Mouse (Mus musculus): ENCODE measurements around the gene Slc2a9. TPM values are rescaled to one million over a fixed set of nuclear protein-coding genes. Genes with fewer than 3 reads are reported as not detected.

The Slc2a9 gene
- polyA plus RNA-seq, 1 experiment = not detected

- no peak overlapping the region for H3K4me3 ChIP-seq (ENCODE audit: low read depth, low read length)
- peaks cover 8% of the 10 kb centered on the region for H3K9me3 ChIP-seq (replicated peaks; ENCODE audit: control insufficient read depth, insufficient read depth, low read length, poor library complexity, severe bottlenecking)
- no peak overlapping the region for H3K9ac ChIP-seq (ENCODE audit: low read depth, poor library complexity, severe bottlenecking)
- no peaks in the 10 kb centered on the region for H3K36me3 ChIP-seq (ENCODE audit: control insufficient read depth, insufficient read depth, low read length, poor library complexity, severe bottlenecking)
- TF ChIP-seq CTCF (IDR thresholded peaks at IDR 0.05; ENCODE audit: low read depth, low read length) = no peak
- H3K27ac ChIP-seq (ENCODE audit: insufficient read depth, low read length) = no peak overlapping the region
- peaks cover 2% of the 10 kb centered on the region for H3K4me1 ChIP-seq (ENCODE audit: control insufficient read depth, insufficient read depth, low read length)
- no peaks in the 10 kb centered on the region for H3K27me3 ChIP-seq (ENCODE audit: control insufficient read depth, insufficient read depth, low read length, poor library complexity, severe bottlenecking)
Observed at GRCm38 (mm10) chr5:38476861-38477565, 25.9 kb downstream of the Slc2a9 start.

- no peaks in the 10 kb centered on the region for H3K4me1 ChIP-seq (ENCODE audit: control insufficient read depth, insufficient read depth, low read length)
- no peak overlapping the region for H3K27ac ChIP-seq (ENCODE audit: insufficient read depth, low read length)
- H3K4me3 ChIP-seq (ENCODE audit: low read depth, low read length) = no peak overlapping the region
- no peak overlapping the region for H3K9ac ChIP-seq (ENCODE audit: low read depth, poor library complexity, severe bottlenecking)
- no peak for TF ChIP-seq EP300 (IDR thresholded peaks at IDR 0.05; ENCODE audit: insufficient read depth, low read depth, low read length)
- peaks cover 2% of the 10 kb centered on the region for H3K9me3 ChIP-seq (replicated peaks; ENCODE audit: control insufficient read depth, insufficient read depth, low read length, poor library complexity, severe bottlenecking)
- no peaks in the 10 kb centered on the region for H3K36me3 ChIP-seq (ENCODE audit: control insufficient read depth, insufficient read depth, low read length, poor library complexity, severe bottlenecking)
- H3K27me3 ChIP-seq (ENCODE audit: control insufficient read depth, insufficient read depth, low read length, poor library complexity, severe bottlenecking) = no peaks in the 10 kb centered on the region
Observed at GRCm38 (mm10) chr5:38470881-38471280, 32.1 kb downstream of the Slc2a9 start.

GRCm38 (mm10) chr5:38469891-38470578 lies 32.9 kb downstream of the Slc2a9 start:
- H3K36me3 ChIP-seq (ENCODE audit: control insufficient read depth, insufficient read depth, low read length, poor library complexity, severe bottlenecking) = no peaks in the 10 kb centered on the region
- no peaks in the 10 kb centered on the region for H3K27me3 ChIP-seq (ENCODE audit: control insufficient read depth, insufficient read depth, low read length, poor library complexity, severe bottlenecking)
- no peak overlapping the region for H3K9ac ChIP-seq (ENCODE audit: low read depth, poor library complexity, severe bottlenecking)
- H3K4me1 ChIP-seq (ENCODE audit: control insufficient read depth, insufficient read depth, low read length) = no peaks in the 10 kb centered on the region
- H3K4me3 ChIP-seq (ENCODE audit: low read depth, low read length) = no peak overlapping the region
- TF ChIP-seq CTCF (IDR thresholded peaks at IDR 0.05; ENCODE audit: low read depth, low read length) (peak; percentile 83), POLR2A (IDR thresholded peaks at IDR 0.05; ENCODE audit: insufficient read depth, low read length) (no peak)
- H3K9me3 ChIP-seq (replicated peaks; ENCODE audit: control insufficient read depth, insufficient read depth, low read length, poor library complexity, severe bottlenecking) = no peaks in the 10 kb centered on the region
- no peak overlapping the region for H3K27ac ChIP-seq (ENCODE audit: insufficient read depth, low read length)

DNA sequence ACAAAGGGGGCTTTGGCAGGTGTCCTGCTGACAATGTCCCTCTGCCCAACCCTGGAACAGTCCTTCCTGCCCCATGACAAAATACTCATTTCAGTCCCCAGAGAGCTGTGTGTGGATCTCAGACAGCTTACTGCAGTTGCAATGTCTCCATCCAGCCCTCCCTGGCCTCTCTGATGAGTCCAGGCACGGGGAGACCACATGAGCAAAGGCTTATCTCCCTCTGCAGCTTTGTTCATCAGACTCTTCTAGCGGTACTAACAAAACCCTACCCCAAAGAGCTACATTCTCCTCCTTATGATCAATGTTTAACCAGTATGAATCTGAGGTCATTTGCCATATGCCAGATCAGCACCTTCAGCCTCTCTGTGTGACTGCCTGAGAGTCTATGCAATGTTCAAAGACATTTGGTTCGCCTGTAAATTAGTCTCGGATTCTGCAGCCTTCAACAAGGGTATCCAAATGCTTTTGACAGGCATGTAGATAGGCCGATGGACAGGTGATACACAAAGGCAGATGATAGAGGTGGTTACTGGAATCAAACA lies 36.3 kb downstream of the Slc2a9 start:
- TF ChIP-seq CTCF (IDR thresholded peaks at IDR 0.05; ENCODE audit: low read depth, low read length) (no peak), POLR2A (IDR thresholded peaks at IDR 0.05; ENCODE audit: insufficient read depth, low read length) (no peak), EP300 (IDR thresholded peaks at IDR 0.05; ENCODE audit: insufficient read depth, low read depth, low read length) (no peak)
- Histone ChIP-seq H3K27me3 (ENCODE audit: control insufficient read depth, insufficient read depth, low read length, poor library complexity, severe bottlenecking) (no peaks in the 10 kb centered on the region), H3K9ac (ENCODE audit: low read depth, poor library complexity, severe bottlenecking) (no peak overlapping the region), H3K27ac (ENCODE audit: insufficient read depth, low read length) (no peak overlapping the region), H3K4me1 (ENCODE audit: control insufficient read depth, insufficient read depth, low read length) (no peaks in the 10 kb centered on the region), H3K4me3 (ENCODE audit: low read depth, low read length) (no peak overlapping the region), H3K9me3 (replicated peaks; ENCODE audit: control insufficient read depth, insufficient read depth, low read length, poor library complexity, severe bottlenecking) (no peaks in the 10 kb centered on the region), H3K36me3 (ENCODE audit: control insufficient read depth, insufficient read depth, low read length, poor library complexity, severe bottlenecking) (no peaks in the 10 kb centered on the region)

DNA sequence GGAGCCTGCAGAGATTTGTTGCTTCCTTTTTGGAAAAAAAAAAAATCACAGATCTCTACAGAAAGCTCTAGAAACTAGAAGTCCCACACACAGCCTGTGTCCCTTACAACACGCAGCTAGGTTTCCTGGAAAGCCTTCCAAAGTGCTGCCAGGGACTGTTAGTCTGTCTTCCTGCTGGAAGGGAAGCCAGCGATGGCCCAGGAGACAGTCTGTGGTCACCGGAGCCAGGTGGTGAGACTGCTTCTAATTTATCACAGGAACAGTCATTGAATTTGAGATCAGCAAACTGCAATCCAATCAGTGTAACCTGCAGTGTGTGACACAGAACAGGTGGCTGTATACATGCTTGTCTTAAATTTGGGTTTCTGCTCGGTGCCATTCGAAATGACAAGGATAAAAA lies 41.7 kb downstream of the Slc2a9 start:
- Histone ChIP-seq H3K9me3 (replicated peaks; ENCODE audit: control insufficient read depth, insufficient read depth, low read length, poor library complexity, severe bottlenecking) (peaks cover 6% of the 10 kb centered on the region; the same call in 1 of the 2 replicates), H3K9ac (ENCODE audit: low read depth, poor library complexity, severe bottlenecking) (no peak overlapping the region), H3K4me3 (ENCODE audit: low read depth, low read length) (no peak overlapping the region), H3K4me1 (ENCODE audit: control insufficient read depth, insufficient read depth, low read length) (no peaks in the 10 kb centered on the region), H3K27ac (ENCODE audit: insufficient read depth, low read length) (no peak overlapping the region), H3K27me3 (ENCODE audit: control insufficient read depth, insufficient read depth, low read length, poor library complexity, severe bottlenecking) (no peaks in the 10 kb centered on the region), H3K36me3 (ENCODE audit: control insufficient read depth, insufficient read depth, low read length, poor library complexity, severe bottlenecking) (no peaks in the 10 kb centered on the region)
- TF ChIP-seq CTCF (IDR thresholded peaks at IDR 0.05; ENCODE audit: low read depth, low read length) = no peak
- no peak for TF ChIP-seq POLR2A (IDR thresholded peaks at IDR 0.05; ENCODE audit: insufficient read depth, low read length)
- no peak for TF ChIP-seq EP300 (IDR thresholded peaks at IDR 0.05; ENCODE audit: insufficient read depth, low read depth, low read length)

- Histone ChIP-seq H3K4me1 (ENCODE audit: control insufficient read depth, insufficient read depth, low read length) (no peaks in the 10 kb centered on the region), H3K9me3 (replicated peaks; ENCODE audit: control insufficient read depth, insufficient read depth, low read length, poor library complexity, severe bottlenecking) (no peaks in the 10 kb centered on the region), H3K36me3 (ENCODE audit: control insufficient read depth, insufficient read depth, low read length, poor library complexity, severe bottlenecking) (no peaks in the 10 kb centered on the region), H3K9ac (ENCODE audit: low read depth, poor library complexity, severe bottlenecking) (no peak overlapping the region), H3K27ac (ENCODE audit: insufficient read depth, low read length) (no peak overlapping the region), H3K4me3 (ENCODE audit: low read depth, low read length) (no peak overlapping the region), H3K27me3 (ENCODE audit: control insufficient read depth, insufficient read depth, low read length, poor library complexity, severe bottlenecking) (no peaks in the 10 kb centered on the region)
- TF ChIP-seq EP300 (IDR thresholded peaks at IDR 0.05; ENCODE audit: insufficient read depth, low read depth, low read length) (no peak), CTCF (IDR thresholded peaks at IDR 0.05; ENCODE audit: low read depth, low read length) (no peak), POLR2A (IDR thresholded peaks at IDR 0.05; ENCODE audit: insufficient read depth, low read length) (no peak)
Observed at GRCm38 (mm10) chr5:38450936-38451335, 52.0 kb downstream of the Slc2a9 start.

All from ES-Bruce4 (cell line).